Mouse (Mus musculus) E14TG2a.4 (cell line): Measurements from ENCODE around the gene Shisa9.

Experiments
- CTCF ChIP-seq: conservative IDR thresholded peaks from 2 replicates; pipeline ENCODE4 v1.5.1; 2014; ENCODE audit warnings: low read length
- NANOG ChIP-seq: IDR thresholded peaks from 2 replicates; pipeline ENCODE4 v1.6.1; 2014; ENCODE audit warnings: borderline replicate concordance, low read length, mixed read lengths
- POU5F1 ChIP-seq: IDR thresholded peaks from 2 replicates; pipeline ENCODE4 v1.6.1; 2014; ENCODE audit warnings: low read length, borderline replicate concordance

DNA sequence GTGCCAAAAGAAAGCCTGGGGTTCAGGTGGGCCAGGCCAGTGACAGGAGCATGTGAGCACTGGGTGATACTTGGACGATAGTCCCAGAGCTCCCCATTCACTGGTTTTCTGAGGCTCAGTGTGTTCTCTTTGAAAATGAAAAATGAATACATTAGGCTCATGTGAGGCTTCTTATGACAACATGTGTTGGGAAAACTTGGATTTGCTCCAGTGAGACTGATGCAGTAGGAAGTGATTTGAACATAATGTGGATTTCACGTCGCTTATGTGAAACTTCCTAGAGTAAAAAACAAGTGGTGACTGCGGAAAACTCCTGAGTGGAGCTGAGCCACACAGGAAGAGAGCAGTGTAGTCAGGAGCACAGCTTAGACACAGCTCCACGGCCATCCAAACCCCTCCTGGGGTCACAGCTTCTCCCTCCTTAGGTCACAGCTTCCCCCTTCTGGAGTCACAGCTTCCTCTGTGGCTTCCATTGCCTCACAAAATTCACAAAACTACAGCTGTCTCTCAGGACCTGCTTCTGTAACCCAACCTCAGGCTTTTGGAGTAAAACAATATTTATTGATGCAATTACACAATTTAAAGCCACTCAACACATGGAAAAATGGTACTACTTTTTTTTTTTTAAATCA is 106.8 kb downstream of the Shisa9 start:
- TF ChIP-seq CTCF (no peak), POU5F1 (no peak), NANOG (no peak)
